Mouse (Mus musculus) heart, embryonic 10.5 days (tissue): Measurements from ENCODE around the gene Ankrd61. TPM values are rescaled to one million over a fixed set of nuclear protein-coding genes. Genes with fewer than 3 reads are reported as not detected.

Source experiments
- DNase-seq: peaks from one replicate; pipeline ENCODE4 v3.0.0-alpha.2; 2017; ENCODE audit warnings: low spot score
- H3K27ac ChIP-seq: fragments of 300-500 bp; sonication (generic); 2 replicates; pipeline ENCODE4 v1.5.1; 2016; ENCODE audit warnings: mild to moderate bottlenecking
- H3K27me3 ChIP-seq: fragments of 300-500 bp; sonication (generic); 2 replicates; pipeline ENCODE4 v1.6.1; 2016; ENCODE audit warnings: mild to moderate bottlenecking; ENCODE audit not compliant: poor library complexity, insufficient read depth, severe bottlenecking
- H3K36me3 ChIP-seq: fragments of 300-500 bp; sonication (generic); 2 replicates; pipeline ENCODE4 v1.6.1; 2016; ENCODE audit warnings: mild to moderate bottlenecking, moderate library complexity
- H3K4me1 ChIP-seq: fragments of 300-500 bp; sonication (generic); 2 replicates; pipeline ENCODE4 v1.6.1; 2016; ENCODE audit warnings: mild to moderate bottlenecking
- H3K4me3 ChIP-seq: fragments of 300-500 bp; sonication (generic); 2 replicates; pipeline ENCODE4 v1.5.1; 2016; ENCODE audit warnings: mild to moderate bottlenecking, moderate library complexity
- H3K9me3 ChIP-seq: fragments of 300-500 bp; sonication (generic); 2 replicates; pipeline ENCODE4 v1.6.1; 2016; ENCODE audit warnings: mild to moderate bottlenecking, moderate library complexity
- WGBS: fragments of 180-500 bp; shearing (Covaris S2); methylation state at CpG from one replicate; pipeline ENCODE4 v1.1.7; 2016; 5-methylcytosine and 5-hydroxymethylcytosine counted together
- polyA plus RNA-seq: library from polyadenylated mRNA; unstranded; fragments of >200 nt; fragmentation: Nextera tagmentation; extraction: Ambion mirVana; gene quantifications from 2 replicates; pipeline ENCODE4 v1.2.1, GENCODE M21; 2016

Ankrd61 gene
- polyA plus RNA-seq, 1 experiment from 2014 or later: 0.26 TPM

- H3K36me3 ChIP-seq: peaks cover 73% of the 10 kb centered on the region
- WGBS: 97% methylated on average over 3 of the region's 3 CpGs
Observed at GRCm38 (mm10) chr5:143918120-143918519, 20.6 kb upstream of the Ankrd61 start.

DNA sequence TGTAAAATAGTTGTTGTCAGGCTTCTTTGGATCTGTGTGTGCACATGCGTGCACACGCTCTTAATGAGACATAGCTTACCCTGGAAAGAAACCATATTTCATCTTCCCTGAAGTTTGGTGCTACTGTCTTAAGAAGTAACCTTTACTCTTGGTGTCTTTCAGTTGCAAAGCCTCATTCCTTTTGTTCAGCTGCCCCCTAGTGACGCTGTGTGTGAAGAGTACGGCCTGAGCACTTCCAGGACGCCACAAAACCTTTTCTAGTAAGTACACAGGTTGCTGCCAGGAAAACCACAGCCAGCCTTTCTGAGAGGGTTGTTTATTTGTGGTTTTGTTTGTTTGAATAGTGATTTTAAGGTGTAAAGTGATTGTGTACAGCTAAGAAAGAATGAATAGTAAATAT lies 19.9 kb upstream of the Ankrd61 start:
- peaks cover 66% of the 10 kb centered on the region for H3K36me3 ChIP-seq
- peak; percentile 80 for DNase-seq
- no peaks in the 10 kb centered on the region for H3K27me3 ChIP-seq
- no peaks in the 10 kb centered on the region for H3K4me1 ChIP-seq
- H3K9me3 ChIP-seq: no peaks in the 10 kb centered on the region
- 65% methylated on average over 5 of the region's 5 CpGs for WGBS
- no peak overlapping the region for H3K27ac ChIP-seq
- H3K4me3 ChIP-seq: no peak overlapping the region

More at GRCm38 (mm10) chr5:143918120-143918519, 20.6 kb upstream of the Ankrd61 start:
- H3K4me3 ChIP-seq: no peak overlapping the region
- DNase-seq: peak; percentile 51
- H3K4me1 ChIP-seq: no peaks in the 10 kb centered on the region
- no peak overlapping the region for H3K27ac ChIP-seq
- H3K9me3 ChIP-seq: no peaks in the 10 kb centered on the region
- no peaks in the 10 kb centered on the region for H3K27me3 ChIP-seq

GRCm38 (mm10) chr5:143916221-143916620 lies 18.7 kb upstream of the Ankrd61 start:
- 92% methylated on average over 9 of the region's 9 CpGs for WGBS
- Histone ChIP-seq H3K9me3 (no peaks in the 10 kb centered on the region), H3K36me3 (peaks cover 56% of the 10 kb centered on the region)

DNA sequence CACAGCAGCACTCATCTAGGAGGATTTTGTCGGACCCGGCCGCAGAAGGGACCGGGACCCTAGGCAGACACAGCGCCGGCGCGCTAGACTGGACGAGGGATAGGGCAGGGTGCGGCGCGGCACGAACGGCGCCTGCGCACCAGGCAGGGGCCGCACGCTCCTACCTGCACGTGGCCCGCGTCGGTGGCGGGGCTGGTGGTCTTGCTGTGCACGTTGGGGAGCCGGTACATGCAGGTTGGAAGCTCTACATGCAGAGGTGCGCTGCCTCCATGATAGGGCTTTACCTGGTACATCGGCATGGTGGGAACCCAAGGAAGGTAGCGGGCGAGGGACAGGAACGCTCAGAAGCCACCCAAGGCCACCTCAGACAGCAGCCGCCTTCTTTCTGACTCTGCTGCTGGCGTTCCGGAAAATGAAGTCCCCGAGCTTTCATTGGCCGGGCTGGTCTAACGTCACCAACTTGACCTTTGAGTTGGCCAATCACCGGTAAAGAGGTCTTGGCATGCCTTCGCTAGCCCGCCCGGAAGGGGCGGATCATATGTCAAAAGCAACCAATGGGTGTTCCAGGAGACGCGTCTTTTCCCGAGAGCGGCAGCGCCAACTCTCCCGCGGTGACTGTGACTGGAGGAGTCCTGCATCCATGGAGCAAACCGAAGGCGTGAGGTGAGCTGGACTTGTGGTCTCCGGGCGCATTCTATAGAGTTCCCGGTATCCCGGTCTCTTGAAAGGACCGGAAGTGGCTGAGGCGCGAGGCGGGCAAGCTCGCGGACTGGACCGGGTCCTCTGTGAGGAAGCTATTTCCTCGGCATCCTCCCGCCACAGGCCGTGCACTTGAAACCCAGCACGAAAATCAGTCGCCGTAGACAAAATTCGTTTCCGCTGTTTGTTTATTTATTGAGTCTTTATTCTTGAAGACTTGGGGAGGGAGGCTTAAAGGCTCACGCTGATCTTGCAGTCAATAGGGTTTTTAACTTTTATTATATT lies 12.2 kb upstream of the Ankrd61 start, which contains the start of the genes Aimp2 and Pms2:
TSS of gene Aimp2 (minus strand) at position 431 of the 984 bp plus-strand sequence.
TSS of gene Pms2 (plus strand) at position 548 of the 984 bp plus-strand sequence.
- H3K27ac ChIP-seq: peak within 1 kb of the TSS; percentile 91
- under 1% methylated on average over 70 of the region's 70 CpGs for WGBS
- DNase-seq: peak; percentile 99
- peaks cover 19% of the 10 kb centered on the region; the same call in 1 of the 2 replicates for H3K4me1 ChIP-seq
- no peaks in the 10 kb centered on the region for H3K9me3 ChIP-seq
- no peaks in the 10 kb centered on the region for H3K27me3 ChIP-seq
- H3K36me3 ChIP-seq: peaks cover 29% of the 10 kb centered on the region
- peak within 1 kb of the TSS; percentile 74 for H3K4me3 ChIP-seq

More at GRCm38 (mm10) chr5:143916221-143916620, 18.7 kb upstream of the Ankrd61 start:
- H3K27me3 ChIP-seq: no peaks in the 10 kb centered on the region
- H3K4me1 ChIP-seq: no peaks in the 10 kb centered on the region
- DNase-seq: peak; percentile 48
- H3K27ac ChIP-seq: no peak overlapping the region
- H3K4me3 ChIP-seq: no peak overlapping the region

DNA sequence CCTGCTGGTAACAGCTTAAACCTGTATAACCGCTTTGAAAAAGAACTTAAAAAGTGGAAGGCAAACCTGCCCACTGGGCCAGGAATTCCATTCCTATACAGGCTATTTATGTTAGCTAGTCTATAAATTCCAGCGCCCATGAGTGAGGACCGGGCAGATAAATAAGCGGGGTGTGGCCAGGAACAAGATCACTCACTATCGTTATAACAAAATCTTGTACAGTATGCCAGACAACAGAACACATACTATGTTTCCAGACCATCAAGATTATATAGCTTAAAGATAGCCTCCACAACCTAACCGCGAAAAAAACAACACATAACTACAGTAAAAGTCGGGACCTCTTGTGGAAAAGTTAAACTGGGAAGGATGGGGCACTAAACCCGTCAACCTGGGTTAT lies 11.4 kb upstream of the Ankrd61 start:
- no peaks in the 10 kb centered on the region for H3K27me3 ChIP-seq
- peak overlapping the region; percentile 91 for H3K27ac ChIP-seq
- peaks cover 31% of the 10 kb centered on the region for H3K36me3 ChIP-seq
- H3K9me3 ChIP-seq: no peaks in the 10 kb centered on the region
- peaks cover 25% of the 10 kb centered on the region; the same call in 1 of the 2 replicates for H3K4me1 ChIP-seq
- peak overlapping the region; percentile 74 for H3K4me3 ChIP-seq
- no peak for DNase-seq
- 2% methylated on average over 9 of the region's 9 CpGs for WGBS

DNA sequence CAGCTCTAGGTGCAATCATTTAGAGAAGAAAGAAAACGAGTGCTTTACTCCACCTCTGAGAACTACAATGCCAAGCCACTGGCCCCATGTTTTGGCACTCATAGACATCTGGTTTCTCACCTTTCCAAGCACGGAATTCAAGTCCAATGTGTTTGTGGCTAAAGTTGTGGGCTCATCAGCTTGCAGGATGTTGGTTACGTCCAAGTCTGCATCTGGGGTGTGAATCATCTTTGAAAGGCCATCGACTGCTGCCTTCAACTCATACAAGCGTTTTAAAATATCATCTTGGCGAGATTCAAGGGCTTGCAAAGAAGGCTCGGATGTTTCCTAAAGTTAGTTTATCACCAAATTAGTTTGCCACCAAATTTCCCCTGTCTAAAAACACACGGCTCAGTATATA lies 8.9 kb upstream of the Ankrd61 start:
- no peak overlapping the region for H3K4me3 ChIP-seq
- no peak overlapping the region for H3K27ac ChIP-seq
- 88% methylated on average over 8 of the region's 8 CpGs for WGBS
- peaks cover 25% of the 10 kb centered on the region; the same call in 1 of the 2 replicates for H3K4me1 ChIP-seq
- no peaks in the 10 kb centered on the region for H3K9me3 ChIP-seq
- DNase-seq: no peak
- H3K36me3 ChIP-seq: peaks cover 50% of the 10 kb centered on the region
- no peaks in the 10 kb centered on the region for H3K27me3 ChIP-seq

- peaks cover 76% of the 10 kb centered on the region for H3K36me3 ChIP-seq
- H3K27ac ChIP-seq: no peak overlapping the region
- no peaks in the 10 kb centered on the region for H3K9me3 ChIP-seq
- no peaks in the 10 kb centered on the region for H3K27me3 ChIP-seq
- H3K4me3 ChIP-seq: no peak overlapping the region
- 75% methylated on average over 4 of the region's 4 CpGs for WGBS
- no peak for DNase-seq
- peaks cover 24% of the 10 kb centered on the region; the same call in 1 of the 2 replicates for H3K4me1 ChIP-seq
Observed at GRCm38 (mm10) chr5:143903813-143904212, 6.3 kb upstream of the Ankrd61 start.

DNA sequence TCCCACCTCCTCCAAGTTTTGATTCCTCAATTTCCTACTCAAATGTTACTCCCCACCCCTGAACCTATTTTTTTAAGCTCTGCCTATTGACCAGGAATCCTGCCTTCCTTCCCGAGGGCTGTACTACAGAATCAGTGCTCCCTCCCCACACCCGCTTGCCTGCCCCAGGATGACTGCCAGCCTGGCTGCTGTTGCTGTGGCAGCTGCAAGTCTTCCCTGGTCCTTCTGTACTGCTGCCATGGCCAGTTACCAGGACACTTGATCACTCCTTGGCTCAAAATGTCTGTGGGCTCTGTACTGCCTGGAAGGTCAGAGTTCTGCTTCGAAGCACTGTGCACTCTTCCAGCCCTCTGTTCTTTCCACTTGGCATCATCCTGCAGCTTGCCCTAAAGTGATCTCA lies 4.6 kb upstream of the Ankrd61 start:
- WGBS: 79% methylated on average over 3 of the region's 3 CpGs
- H3K27me3 ChIP-seq: no peaks in the 10 kb centered on the region
- no peak for DNase-seq

DNA sequence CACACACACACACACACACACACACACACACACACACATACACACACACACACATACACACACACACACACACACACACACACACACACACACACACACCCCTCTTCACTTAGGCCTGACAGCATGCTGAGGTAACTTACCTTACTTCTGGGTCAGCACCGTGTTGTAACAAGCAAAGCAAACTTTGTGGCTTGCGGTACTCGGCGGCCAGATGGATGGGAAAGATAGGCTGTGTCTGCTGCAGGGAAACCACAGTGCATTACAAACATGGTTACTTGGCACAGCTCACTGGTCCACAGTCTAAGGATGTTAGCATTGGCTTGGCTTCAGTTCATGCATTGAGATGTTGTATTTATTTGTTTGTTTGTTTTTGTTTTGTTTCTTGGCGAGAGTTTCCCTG lies 4.1 kb downstream of the Ankrd61 start:
- WGBS: 71% methylated on average over 5 of the region's 5 CpGs

More for the DNA sequence above, 4.6 kb upstream of the Ankrd61 start:
- H3K36me3 ChIP-seq: peaks cover 93% of the 10 kb centered on the region
- H3K4me3 ChIP-seq: no peak overlapping the region
- no peaks in the 10 kb centered on the region for H3K9me3 ChIP-seq
- peaks cover 12% of the 10 kb centered on the region; the same call in 1 of the 2 replicates for H3K4me1 ChIP-seq
- no peak overlapping the region for H3K27ac ChIP-seq

DNA sequence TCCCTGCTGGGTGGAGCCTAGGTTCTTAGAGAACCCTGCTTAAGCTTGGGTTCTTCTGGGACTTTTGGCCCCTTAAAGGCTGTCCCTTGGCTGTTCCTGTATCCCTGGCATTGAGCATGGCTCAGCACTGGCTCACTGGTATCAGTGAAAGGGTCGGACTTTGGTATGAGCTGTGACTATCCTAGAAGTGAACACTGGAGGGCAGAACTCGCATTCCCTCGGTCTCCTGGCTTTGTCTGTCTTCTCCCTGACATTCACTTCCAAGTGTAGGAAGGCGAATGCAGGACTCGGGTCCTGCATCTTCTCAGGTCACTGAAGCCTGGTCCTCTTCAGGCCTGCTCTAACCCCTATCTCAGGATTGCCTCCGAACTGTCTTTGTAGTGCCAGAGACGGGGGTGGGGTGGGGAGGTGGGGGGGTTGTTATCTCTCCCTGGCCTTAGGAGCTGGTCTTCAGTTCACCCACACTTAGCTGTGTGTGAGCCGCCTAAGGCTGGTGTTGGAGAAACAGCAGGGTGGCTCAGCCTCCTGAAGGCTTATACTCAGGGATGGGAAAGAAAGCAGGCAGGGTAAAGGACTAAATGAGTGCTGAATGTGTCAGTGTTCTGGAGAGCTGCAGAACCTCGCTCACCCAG lies 5.1 kb downstream of the Ankrd61 start:
- Histone ChIP-seq H3K9me3 (no peaks in the 10 kb centered on the region), H3K4me1 (peaks cover 6% of the 10 kb centered on the region; the same call in 1 of the 2 replicates), H3K27ac (no peak overlapping the region), H3K27me3 (no peaks in the 10 kb centered on the region), H3K36me3 (peaks cover 70% of the 10 kb centered on the region), H3K4me3 (no peak overlapping the region)
- DNase-seq: no peak
- 46% methylated on average over 9 of the region's 9 CpGs for WGBS

More for the DNA sequence above, 4.1 kb downstream of the Ankrd61 start:
- no peak for DNase-seq
- H3K4me3 ChIP-seq: no peak overlapping the region
- peaks cover 6% of the 10 kb centered on the region; the same call in 1 of the 2 replicates for H3K4me1 ChIP-seq
- H3K9me3 ChIP-seq: no peaks in the 10 kb centered on the region
- H3K27me3 ChIP-seq: no peaks in the 10 kb centered on the region
- no peak overlapping the region for H3K27ac ChIP-seq
- peaks cover 70% of the 10 kb centered on the region for H3K36me3 ChIP-seq

DNA sequence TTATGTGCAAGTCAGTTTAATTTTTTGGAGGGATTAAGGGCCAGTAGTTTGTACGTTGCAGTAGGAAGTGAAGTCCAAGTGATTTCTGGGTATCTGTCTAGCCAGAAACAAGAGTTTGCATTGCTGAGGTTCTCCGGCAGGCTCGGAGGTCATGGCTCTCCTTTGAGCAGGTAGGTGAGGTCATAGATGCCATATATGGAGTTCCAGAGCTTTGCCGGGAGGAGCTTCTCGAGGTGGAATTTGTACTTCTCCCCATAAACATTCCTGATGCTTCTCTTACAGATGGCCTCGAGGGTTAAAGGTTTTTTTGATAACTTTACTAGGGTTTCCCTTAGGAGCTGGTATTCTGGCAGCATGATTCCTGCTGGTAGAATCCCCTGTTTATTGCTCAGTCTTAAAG lies 6.7 kb downstream of the Ankrd61 start:
- Histone ChIP-seq H3K9me3 (no peaks in the 10 kb centered on the region), H3K4me1 (peaks cover 6% of the 10 kb centered on the region; the same call in 1 of the 2 replicates), H3K36me3 (peaks cover 74% of the 10 kb centered on the region), H3K4me3 (no peak overlapping the region), H3K27me3 (no peaks in the 10 kb centered on the region), H3K27ac (no peak overlapping the region)
- DNase-seq: no peak
- 67% methylated on average over 6 of the region's 6 CpGs for WGBS

GRCm38 (mm10) chr5:143885274-143885673 lies 12.2 kb downstream of the Ankrd61 start:
- 92% methylated on average over 3 of the region's 3 CpGs for WGBS
- Histone ChIP-seq H3K4me3 (no peak overlapping the region), H3K27ac (no peak overlapping the region), H3K27me3 (no peaks in the 10 kb centered on the region), H3K4me1 (no peaks in the 10 kb centered on the region), H3K36me3 (peaks cover 94% of the 10 kb centered on the region), H3K9me3 (no peaks in the 10 kb centered on the region)
- DNase-seq: no peak

- 65% methylated on average over 4 of the region's 4 CpGs for WGBS
- Histone ChIP-seq H3K4me3 (no peak overlapping the region), H3K27me3 (no peaks in the 10 kb centered on the region), H3K27ac (no peak overlapping the region), H3K36me3 (peaks cover 78% of the 10 kb centered on the region), H3K4me1 (no peaks in the 10 kb centered on the region), H3K9me3 (no peaks in the 10 kb centered on the region)
- no peak for DNase-seq
Observed at GRCm38 (mm10) chr5:143874571-143874970, 22.9 kb downstream of the Ankrd61 start.
